Mouse (Mus musculus) ES-E14 (cell line): ENCODE data around the gene Exph5. TPM values are rescaled to one million over a fixed set of nuclear protein-coding genes. Genes with fewer than 3 reads are reported as not detected.

ENCODE experiments used
- DNase-seq: peaks from one replicate; pipeline ENCODE4 v3.0.0-alpha.2; 2013; ENCODE audit warnings: low read depth, low spot score
- H3K27ac ChIP-seq: 2 replicates; pipeline ENCODE4 v1.5.1; 2012; ENCODE audit warnings: low read depth, mild to moderate bottlenecking, low read length, moderate library complexity, mixed read lengths; ENCODE audit not compliant: poor library complexity, insufficient read depth, severe bottlenecking
- H3K36me3 ChIP-seq: 2 replicates; pipeline ENCODE4 v1.6.1; 2012; ENCODE audit warnings: mild to moderate bottlenecking, low read length, moderate library complexity, mixed read lengths; ENCODE audit not compliant: control insufficient read depth, poor library complexity, insufficient read depth, severe bottlenecking
- H3K4me1 ChIP-seq, 2 experiments: fragments of 150-350 bp in 1 of 2; sonication (generic) in 1 of 2; 2 replicates each; pipeline ENCODE4 v1.6.1; 2012; ENCODE audit warnings: low read length in 2 of 2, mild to moderate bottlenecking in 1 of 2, mixed read lengths in 1 of 2; ENCODE audit not compliant: control insufficient read depth in 2 of 2, insufficient read depth in 2 of 2, poor library complexity in 1 of 2
- H3K4me3 ChIP-seq, 2 experiments: fragments of 150-350 bp in 1 of 2; sonication (generic) in 1 of 2; 2 replicates each; pipeline ENCODE4 v1.5.1; 2012; ENCODE audit warnings: low read length in 2 of 2, low read depth in 1 of 2, mild to moderate bottlenecking in 1 of 2, mixed read lengths in 1 of 2; ENCODE audit not compliant: insufficient read depth in 1 of 2, poor library complexity in 1 of 2, severe bottlenecking in 1 of 2
- H3K9ac ChIP-seq: 2 replicates; pipeline ENCODE4 v1.6.1; 2012; ENCODE audit warnings: low read depth, mild to moderate bottlenecking, low read length, mixed read lengths; ENCODE audit not compliant: poor library complexity, insufficient read depth, severe bottlenecking
- H3K9me3 ChIP-seq: fragments of 150-350 bp; sonication (generic); 2 replicates; pipeline ENCODE4 v1.6.1; 2012; ENCODE audit warnings: low read depth, mild to moderate bottlenecking, low read length; ENCODE audit not compliant: control insufficient read depth, insufficient read depth
- CHD2 ChIP-seq: IDR thresholded peaks from 2 replicates; pipeline ENCODE4 v1.6.1; 2014; ENCODE audit warnings: mild to moderate bottlenecking, low read depth, low read length, inconsistent platforms
- HCFC1 ChIP-seq: IDR thresholded peaks from 2 replicates; pipeline ENCODE4 v1.6.1; 2012; ENCODE audit warnings: low read length, inconsistent platforms, borderline replicate concordance; ENCODE audit not compliant: insufficient read depth
- MAFK ChIP-seq: IDR thresholded peaks from 2 replicates; pipeline ENCODE4 v1.6.1; 2014; ENCODE audit warnings: mild to moderate bottlenecking, low read depth, low read length, inconsistent platforms; ENCODE audit not compliant: insufficient read depth
- ZC3H11A ChIP-seq: IDR thresholded peaks from 2 replicates; pipeline ENCODE4 v1.6.1; 2012; ENCODE audit warnings: low read depth, mild to moderate bottlenecking, inconsistent platforms, low read length, borderline replicate concordance
- ZNF384 ChIP-seq: IDR thresholded peaks from 2 replicates; pipeline ENCODE4 v1.6.1; 2012; ENCODE audit warnings: low read depth, low read length, inconsistent platforms
- in situ Hi-C, 2 experiments: fragments of 600-800 bp; cut with MboI; formaldehyde crosslinking; loops; one replicate each; pipeline ENCODE4 v1.15.1; 2025; ENCODE audit warnings: low sequenced_read_pairs in 2 of 2, inconsistent platforms in 1 of 2; ENCODE audit not compliant: unreplicated experiment in 2 of 2
- total RNA-seq: library from RNA; depleted of rRNA; stranded (reverse); fragments of 300-350 nt; gene quantifications from 2 replicates; pipeline ENCODE4 v1.2.3, GENCODE M21; 2012

Gene Exph5
- total RNA-seq, 1 experiment: 0.27 TPM

DNA sequence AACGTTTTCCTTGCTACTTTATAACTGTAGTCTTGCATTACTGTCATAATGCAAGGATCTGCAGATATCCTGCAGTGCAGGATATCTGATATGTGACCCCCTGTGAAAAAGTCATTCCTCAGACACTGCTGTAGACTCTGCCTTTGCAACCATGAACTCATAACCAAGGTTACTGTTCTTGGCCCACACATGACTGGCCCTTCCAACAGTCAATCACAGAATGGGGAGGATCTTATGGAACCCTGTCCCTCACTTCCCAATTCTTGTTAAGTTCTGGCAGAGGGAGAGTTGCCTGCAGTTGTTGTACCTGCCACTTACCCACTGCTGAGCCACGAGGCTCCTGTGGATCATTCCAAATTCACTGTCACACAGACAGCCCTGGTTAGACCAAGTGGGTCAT, 86.0 kb downstream of the Exph5 start:
- in situ Hi-C loops: loop anchor here (5.0 to 25.0 kb wide), 2 partner anchors 125 to 130 kb away; no protein-coding TSS in a partner anchor
- Histone ChIP-seq H3K9ac (no peak overlapping the region), H3K9me3 (no peaks in the 10 kb centered on the region), H3K4me3 (no peak overlapping the region), H3K4me1 (no peaks in the 10 kb centered on the region), H3K36me3 (no peaks in the 10 kb centered on the region; the same call in 1 of the 2 replicates), H3K27ac (no peak overlapping the region)
- no peak for DNase-seq
- TF ChIP-seq CHD2: no peak
- no peak for TF ChIP-seq MAFK
- no peak for TF ChIP-seq ZNF384
- TF ChIP-seq ZC3H11A: no peak
- TF ChIP-seq HCFC1: no peak

DNA sequence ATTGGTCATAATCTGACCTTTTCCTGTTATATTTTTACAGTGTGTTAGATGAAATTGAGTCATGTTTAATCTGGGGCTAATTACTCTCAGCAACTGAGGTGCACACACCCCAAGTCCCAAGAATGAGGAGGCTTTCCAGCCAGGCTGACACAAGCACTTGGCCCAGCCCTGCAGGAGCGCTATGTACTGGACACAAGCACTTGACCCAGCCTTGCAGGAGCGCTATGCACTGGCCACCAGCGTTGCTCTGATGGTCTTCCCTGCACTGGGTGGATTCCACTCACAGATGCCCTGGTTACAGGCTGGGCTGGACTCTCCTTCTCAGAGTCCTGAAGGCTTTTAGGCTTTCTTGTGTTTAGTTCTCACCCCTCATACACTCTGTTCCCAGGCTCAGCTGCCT, 87.6 kb downstream of the Exph5 start:
- H3K4me1 ChIP-seq: no peaks in the 10 kb centered on the region
- DNase-seq: no peak
- no peak overlapping the region for H3K4me3 ChIP-seq
- no peaks in the 10 kb centered on the region for H3K9me3 ChIP-seq
- TF ChIP-seq CHD2: no peak
- TF ChIP-seq ZC3H11A: no peak
- TF ChIP-seq HCFC1: no peak
- no peak overlapping the region for H3K9ac ChIP-seq
- in situ Hi-C loops: loop anchor here (5.0 to 25.0 kb wide), 2 partner anchors 127 to 132 kb away; no protein-coding TSS in a partner anchor
- H3K36me3 ChIP-seq: no peaks in the 10 kb centered on the region; the same call in 1 of the 2 replicates
- no peak overlapping the region for H3K27ac ChIP-seq

DNA sequence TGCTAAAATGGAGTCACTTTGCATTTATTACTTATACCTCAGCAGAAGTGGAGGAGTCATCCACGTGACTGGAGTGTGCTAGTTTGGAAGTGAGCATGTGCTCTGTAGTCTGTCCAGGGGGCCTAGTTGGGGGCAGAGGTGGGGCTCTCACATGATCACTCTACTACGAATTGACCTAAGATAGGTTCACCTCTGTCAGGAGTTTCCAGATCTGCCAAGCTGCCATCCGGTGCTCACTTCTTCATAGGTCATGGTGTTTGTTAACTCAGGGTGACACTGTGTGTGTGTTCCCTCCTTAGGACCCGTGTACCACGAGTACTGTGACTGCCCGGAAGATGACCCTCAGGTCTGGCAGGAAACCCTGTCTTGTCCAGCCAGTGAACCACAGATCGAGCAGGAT, 88.7 kb downstream of the Exph5 start:
- no peaks in the 10 kb centered on the region; the same call in 1 of the 2 replicates for H3K36me3 ChIP-seq
- no peaks in the 10 kb centered on the region for H3K4me1 ChIP-seq
- no peak for DNase-seq
- no peak overlapping the region for H3K4me3 ChIP-seq
- TF ChIP-seq ZC3H11A: no peak
- TF ChIP-seq HCFC1: no peak
- TF ChIP-seq MAFK: no peak
- no peak for TF ChIP-seq CHD2
- TF ChIP-seq ZNF384: no peak
- no peak overlapping the region for H3K9ac ChIP-seq
- no peak overlapping the region for H3K27ac ChIP-seq
- in situ Hi-C loops: loop anchor here in 1 of 2 experiments (25.0 kb wide), 1 partner anchor 128 kb away; no protein-coding TSS in a partner anchor
- H3K9me3 ChIP-seq: no peaks in the 10 kb centered on the region

DNA sequence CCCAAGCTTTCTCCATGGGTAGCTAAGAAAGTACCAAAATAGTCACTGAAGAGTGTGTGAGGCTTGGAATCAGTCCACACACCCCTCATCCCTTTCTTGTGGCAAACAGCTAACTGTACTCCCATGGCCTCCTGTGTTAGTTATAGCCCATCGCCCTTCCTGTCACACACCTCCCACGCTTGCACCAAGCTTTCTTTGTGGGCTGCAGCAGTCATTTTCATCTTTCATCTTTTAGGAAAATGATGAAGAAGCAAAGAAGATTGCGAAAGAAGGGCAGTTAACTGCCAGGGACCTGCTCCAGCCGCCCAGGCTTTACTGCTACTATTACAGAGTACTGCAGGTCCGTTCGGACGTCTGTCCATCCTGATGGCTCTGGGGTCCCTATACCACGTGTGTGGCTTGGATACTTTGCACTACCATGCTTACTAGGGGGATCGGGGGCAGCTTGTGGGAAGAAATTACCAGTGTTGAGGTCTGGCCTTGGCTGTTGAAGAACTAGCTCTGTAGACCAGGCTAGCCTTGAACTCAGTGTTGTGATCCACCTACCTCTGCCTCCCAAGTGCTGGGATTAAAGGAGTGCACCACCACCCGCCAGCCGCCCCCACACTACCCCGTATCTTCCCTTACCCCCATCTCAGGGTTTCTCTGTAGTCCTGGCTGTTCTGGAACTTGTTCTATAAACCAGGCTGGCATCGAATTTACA, 96.4 kb downstream of the Exph5 start:
- TF ChIP-seq ZNF384 (no peak), HCFC1 (0 out of 2 replicates have a peak, but pooled peaks have one; percentile 28), CHD2 (no peak)
- Histone ChIP-seq H3K4me3 (peak overlapping the region; percentile 51 to 78), H3K36me3 (no peaks in the 10 kb centered on the region; the same call in 1 of the 2 replicates), H3K9ac (peak overlapping the region; percentile 36), H3K9me3 (no peaks in the 10 kb centered on the region), H3K4me1 (peaks cover 4% of the 10 kb centered on the region in 2 experiments; a peak in 3 of 4 replicates), H3K27ac (no peak overlapping the region)
- in situ Hi-C loops: loop anchor here in 1 of 2 experiments (25.0 kb wide), 1 partner anchor 136 kb away; no protein-coding TSS in a partner anchor
- no peak for DNase-seq
